Mouse (Mus musculus): ENCODE data around the gene Mapk3. TPM values are rescaled to one million over a fixed set of nuclear protein-coding genes. Genes with fewer than 3 reads are reported as not detected.

The Mapk3 gene
- total RNA-seq, 2 experiments from 2014 or later: 260 to 263 TPM

Other genes starting within 250 kb of the Mapk3 start
- 100 to 1,000 TPM; 194 to 195 TPM for gene Eif3c, start 193.2 kb upstream of the Mapk3 start, total RNA-seq (2021)
- gene Apobr, start 174.7 kb upstream of the Mapk3 start, total RNA-seq (2021): 1 to 10 TPM in 1 of 2 experiments, under 1 TPM in 1; 0.97 to 1.1 TPM
- gene Cln3, start 173.8 kb upstream of the Mapk3 start, total RNA-seq (2021): 10 to 100 TPM; 21.2 to 22.1 TPM
- not detected for gene Il27, start 164.7 kb upstream of the Mapk3 start, total RNA-seq (2021)
- gene Nupr1, start 128.7 kb upstream of the Mapk3 start, total RNA-seq (2021): 1 to 10 TPM; 8.7 to 8.9 TPM
- 10 to 100 TPM; 32.8 to 42.3 TPM for gene Sgf29, start 110.3 kb upstream of the Mapk3 start, total RNA-seq (2021)
- gene Sult1a1, start 83.2 kb upstream of the Mapk3 start, total RNA-seq (2021): 1 to 10 TPM; 2.7 to 8.2 TPM
- gene Bola2, start 64.2 kb upstream of the Mapk3 start, total RNA-seq (2021): 100 to 1,000 TPM; 118 to 124 TPM
- gene Slx1b, start 63.8 kb upstream of the Mapk3 start, total RNA-seq (2021): 10 to 100 TPM; 21.6 to 22.5 TPM
- 100 to 1,000 TPM; 178 to 199 TPM for gene Coro1a, start 51.8 kb upstream of the Mapk3 start, total RNA-seq (2021)
- gene Gdpd3, start 6.7 kb downstream of the Mapk3 start, total RNA-seq (2021): 1 to 10 TPM; 2.6 to 3.5 TPM
- 100 to 1,000 TPM; 167 to 169 TPM for gene Ypel3, start 17.4 kb downstream of the Mapk3 start, total RNA-seq (2021)
- under 1 TPM; 0.21 to 0.41 TPM for gene Tbx6, start 21.9 kb downstream of the Mapk3 start, total RNA-seq (2021)
- gene Ppp4c, start 32.9 kb downstream of the Mapk3 start, total RNA-seq (2021): 10 to 100 TPM; 54.4 to 56.2 TPM
- 100 to 1,000 TPM; 135 to 141 TPM for gene Fam57b, start 38.1 kb downstream of the Mapk3 start, total RNA-seq (2021)
- gene 4930451I11Rik, start 72.0 kb downstream of the Mapk3 start, total RNA-seq (2021): not detected
- 10 to 100 TPM; 74.1 to 80.3 TPM for gene Doc2a, start 87.8 kb downstream of the Mapk3 start, total RNA-seq (2021)
- 10 to 100 TPM; 32.4 to 41.1 TPM for gene Hirip3, start 102.4 kb downstream of the Mapk3 start, total RNA-seq (2021)
- 10 to 100 TPM; 51.5 to 56.4 TPM for gene Ino80e, start 102.8 kb downstream of the Mapk3 start, total RNA-seq (2021)
- gene Taok2, start 125.1 kb downstream of the Mapk3 start, total RNA-seq (2021): 100 to 1,000 TPM; 161 to 168 TPM
- gene Tmem219, start 163.3 kb downstream of the Mapk3 start, total RNA-seq (2021): 10 to 100 TPM; 22.4 to 25.2 TPM
- 100 to 1,000 TPM; 143 to 150 TPM for gene Kctd13, start 169.3 kb downstream of the Mapk3 start, total RNA-seq (2021)
- 10 to 100 TPM; 49.0 to 58.8 TPM for gene Asphd1, start 190.0 kb downstream of the Mapk3 start, total RNA-seq (2021)
- gene Sez6l2, start 191.0 kb downstream of the Mapk3 start, total RNA-seq (2021): 100 to 1,000 TPM; 306 to 312 TPM
- 100 to 1,000 TPM; 163 to 166 TPM for gene Cdipt, start 216.3 kb downstream of the Mapk3 start, total RNA-seq (2021)
- under 1 TPM in 1 of 2 experiments, not detected in 1; 0.17 TPM for gene Cdiptos, start 216.5 kb downstream of the Mapk3 start, total RNA-seq (2021)

All from left cerebral cortex, postnatal 10 days (tissue).